Mouse (Mus musculus) embryo, embryonic 9.5 days (tissue): ENCODE data around the gene Aamp.
A peak's percentile ranks its signal among the peaks of the same experiment; 100 is the strongest.
"Not testable (repeated sequence)": the region's sequence is repeated elsewhere in the genome, so short reads cannot be mapped to it uniquely, and the experiment has no call there.

Experiments used
- DNase-seq: peaks from one replicate; pipeline ENCODE4 v3.0.0-alpha.2; 2017; ENCODE audit errors: extremely low spot score

Aamp gene

DNA sequence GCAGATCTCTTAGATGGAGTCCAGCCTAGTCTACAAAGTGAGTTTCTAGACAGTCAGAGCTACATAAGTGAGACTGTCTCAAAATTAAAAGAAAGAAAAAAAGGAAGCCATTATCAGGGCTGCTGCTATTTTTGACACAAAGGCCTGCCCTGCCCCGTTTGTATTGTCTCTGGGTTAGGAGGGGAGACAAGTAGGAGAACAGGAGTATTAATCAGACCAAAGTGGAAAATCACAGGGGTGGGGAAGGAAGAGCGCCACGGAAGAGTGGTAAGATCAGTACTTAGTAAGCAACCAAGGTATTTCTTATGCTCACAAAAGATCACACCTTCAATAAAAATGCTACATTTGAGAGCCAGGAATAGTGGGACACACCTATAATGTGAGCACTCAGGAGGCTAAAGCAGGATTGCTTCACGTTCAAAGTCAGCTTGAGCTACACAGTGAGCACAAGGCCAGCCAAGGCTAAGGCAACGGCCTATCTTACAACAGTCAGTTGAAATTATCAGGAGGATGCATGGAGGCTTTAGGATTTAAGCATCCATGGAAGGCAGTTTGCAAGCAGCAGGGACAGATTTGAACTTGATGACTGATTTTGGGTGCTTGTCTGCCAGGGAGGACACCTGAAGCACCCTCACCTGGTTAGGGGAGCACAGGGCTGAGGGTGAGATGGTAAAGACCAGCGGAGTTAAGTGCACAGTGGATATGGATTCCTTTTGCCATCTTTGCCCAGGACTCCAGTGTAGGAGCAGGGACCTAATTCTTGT lies 16.0 kb upstream of the Aamp start:
- DNase-seq: no peak

DNA sequence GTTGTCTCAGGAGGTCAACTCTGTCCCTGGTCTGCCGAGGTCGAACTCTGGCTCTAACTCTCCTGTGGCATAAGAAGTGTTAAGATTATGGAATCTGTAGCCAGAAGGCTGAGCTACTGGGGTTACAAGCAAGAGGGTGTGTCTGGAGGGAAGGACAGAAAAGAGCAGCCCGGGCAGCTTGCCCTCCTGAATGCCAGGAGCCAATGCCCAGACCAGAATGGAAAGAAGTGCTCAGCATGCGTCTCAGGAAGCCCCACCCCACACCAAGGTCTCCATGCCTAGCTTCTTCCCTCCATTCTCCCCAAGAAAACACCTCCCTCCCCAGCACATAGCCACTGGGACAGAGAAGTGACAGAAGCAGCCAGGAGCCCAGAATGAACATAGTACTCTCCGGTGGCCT lies 14.5 kb upstream of the Aamp start:
- no peak for DNase-seq

DNA sequence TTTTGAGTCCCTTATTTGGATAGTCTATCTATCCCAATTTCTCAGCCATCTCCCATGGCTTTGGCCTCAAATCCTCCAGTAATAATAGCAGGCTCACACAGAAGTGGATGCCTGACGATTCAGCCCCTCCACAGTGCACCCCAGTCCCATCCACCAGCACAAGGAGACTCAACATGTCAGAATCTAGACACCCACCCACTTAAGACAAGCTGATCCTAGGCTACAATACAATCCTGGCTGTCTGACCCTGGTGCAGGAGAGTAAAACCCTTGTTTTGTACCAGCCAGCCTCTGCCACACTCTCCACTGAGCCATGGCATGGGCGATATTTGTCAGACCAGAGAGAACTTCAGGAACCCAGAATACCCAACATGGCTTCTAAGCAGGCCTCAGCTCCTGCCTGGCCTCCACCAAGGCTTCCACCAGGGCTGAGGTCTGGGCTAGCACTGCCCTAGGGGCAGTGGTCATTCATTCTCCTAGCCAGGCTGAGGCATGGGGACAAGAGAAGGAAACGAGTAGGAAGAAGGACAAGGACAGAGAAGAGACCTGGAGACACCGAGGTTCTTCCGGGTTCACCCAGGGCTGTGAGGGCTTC lies 13.7 kb upstream of the Aamp start:
- DNase-seq: no peak

DNA sequence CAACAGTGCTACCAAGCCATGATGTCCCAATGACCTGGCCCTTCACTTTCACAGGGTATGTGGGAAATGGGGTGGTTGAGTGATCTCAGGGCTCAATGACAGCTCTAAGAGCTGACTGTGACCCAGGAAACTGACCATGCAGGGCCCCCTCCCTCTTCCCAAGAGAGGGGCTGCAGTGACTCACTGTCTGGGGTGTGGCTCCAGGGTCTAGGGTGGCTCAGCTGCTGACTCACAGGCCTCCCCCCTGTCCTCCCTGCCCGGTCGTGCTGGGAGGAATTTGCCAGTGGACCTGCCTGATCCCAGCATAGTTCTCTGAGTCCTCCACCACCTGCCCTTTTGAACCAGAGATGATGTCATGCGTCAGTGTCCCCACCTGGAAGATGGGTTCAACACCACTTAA lies 12.7 kb upstream of the Aamp start:
- DNase-seq: no peak

DNA sequence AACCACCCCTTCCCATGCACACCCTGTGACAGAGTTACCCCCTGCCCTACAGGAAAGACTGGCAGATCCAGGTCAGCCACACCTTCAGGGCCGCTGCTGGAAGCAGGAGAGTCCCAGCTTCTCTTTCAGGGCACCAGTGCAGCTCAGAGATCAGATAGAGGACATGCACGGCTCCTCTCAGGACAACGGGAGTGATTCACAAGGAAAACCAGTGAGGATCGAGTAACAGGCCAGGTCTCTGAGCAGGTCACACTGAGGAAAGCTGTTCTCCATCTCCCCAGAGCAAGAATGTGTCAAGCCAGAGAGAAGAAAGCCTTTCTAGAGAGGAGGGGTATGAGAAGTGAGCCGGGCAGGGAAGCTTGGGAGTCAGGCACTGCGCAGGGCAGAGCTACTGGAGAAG lies 11.9 kb upstream of the Aamp start:
- DNase-seq: no peak

DNA sequence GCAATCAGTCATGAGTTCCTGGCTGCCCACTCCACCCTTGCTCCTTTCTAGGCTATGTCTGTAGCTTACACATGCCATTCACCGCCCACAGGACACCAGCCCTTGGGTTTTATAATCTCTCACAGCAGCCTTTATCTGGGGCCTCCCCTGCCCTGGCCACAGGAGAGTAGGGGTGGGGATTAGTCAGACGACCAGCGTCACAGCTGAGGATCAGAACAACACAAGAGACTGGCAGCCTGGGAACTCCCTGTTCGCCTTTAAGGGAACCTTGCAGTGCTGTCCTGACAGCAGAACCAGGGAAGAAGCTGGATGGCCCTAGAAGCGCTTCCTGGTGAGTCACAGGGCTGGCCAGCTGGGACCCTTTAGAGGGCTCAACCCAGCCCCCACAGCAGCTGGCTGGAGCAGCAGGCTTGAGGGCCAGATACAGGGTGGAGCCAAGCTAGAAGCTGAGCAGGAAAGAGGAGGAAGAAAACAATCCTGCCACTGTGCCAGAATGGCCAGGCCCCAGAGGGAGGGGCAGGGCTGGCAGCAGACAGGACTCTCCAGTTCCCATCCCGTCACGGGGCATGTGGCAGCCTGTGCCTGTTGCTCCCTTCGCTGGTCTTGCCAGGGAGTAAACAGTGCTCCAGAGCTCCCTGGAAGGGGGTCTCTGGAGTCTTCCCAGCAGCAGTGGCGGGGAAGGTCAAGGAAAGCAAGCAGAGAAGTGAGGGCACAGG lies 11.1 kb upstream of the Aamp start:
- peak; percentile 58 for DNase-seq

DNA sequence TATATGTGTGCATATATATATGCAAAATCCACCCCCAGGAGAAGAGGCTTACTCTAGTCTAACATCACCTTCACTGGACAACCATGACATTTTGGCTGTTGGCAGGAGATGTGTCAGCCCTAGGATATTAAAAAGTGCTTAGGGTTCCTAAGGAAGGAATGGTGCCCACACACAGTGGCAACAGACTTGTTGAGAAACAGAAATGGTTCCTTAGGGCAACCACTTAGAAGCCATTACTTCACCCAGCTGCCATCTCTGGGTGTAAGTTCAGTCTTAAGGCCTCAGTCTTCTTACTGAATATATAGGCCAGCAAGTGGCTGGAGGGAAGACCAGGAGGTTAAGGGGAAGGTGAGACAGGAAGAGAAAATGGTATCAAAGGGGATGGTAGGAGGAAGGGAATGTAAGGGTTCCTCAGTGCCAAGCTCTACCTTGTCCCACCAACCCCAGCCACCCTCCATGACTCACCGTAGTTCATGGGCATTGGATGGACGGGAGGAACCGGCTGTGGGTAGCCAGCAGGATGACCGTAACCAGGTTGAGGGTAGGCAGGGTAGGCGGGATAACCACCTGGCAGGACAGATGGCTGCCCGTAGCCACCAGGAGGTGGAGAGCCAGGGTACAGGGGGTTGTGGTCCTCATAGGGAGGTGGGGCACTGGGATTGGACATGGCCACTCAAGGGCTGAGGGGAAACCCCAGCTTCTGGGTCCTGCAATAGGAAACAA lies 10.4 kb upstream of the Aamp start:
- DNase-seq: no peak

DNA sequence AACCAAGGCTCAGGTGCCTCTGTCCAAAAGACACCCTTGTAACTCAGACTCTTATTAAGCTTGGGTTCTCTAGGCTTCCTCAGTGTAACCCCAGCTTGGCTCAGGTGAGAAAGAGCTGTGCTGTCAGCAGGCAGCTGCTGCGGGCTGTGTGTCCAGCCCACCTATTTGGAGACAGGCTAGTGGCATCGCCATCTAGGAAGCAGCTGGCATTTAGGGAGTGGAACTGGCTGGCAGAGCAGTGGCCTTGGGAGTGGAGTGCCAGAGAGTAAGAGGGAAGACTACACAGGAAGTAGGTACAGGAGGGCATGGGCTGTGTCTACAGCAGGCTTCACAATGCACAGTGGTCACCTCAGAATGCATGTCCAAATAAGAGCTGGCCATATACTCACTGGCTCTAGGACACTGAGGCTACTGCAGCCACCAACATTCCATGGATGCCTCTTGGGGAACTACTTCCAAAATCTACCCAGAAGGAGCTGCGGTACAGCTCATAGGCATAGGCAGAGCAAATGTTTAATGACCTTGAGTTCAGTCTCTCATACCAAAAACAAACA lies 9.6 kb upstream of the Aamp start:
- no peak for DNase-seq

DNA sequence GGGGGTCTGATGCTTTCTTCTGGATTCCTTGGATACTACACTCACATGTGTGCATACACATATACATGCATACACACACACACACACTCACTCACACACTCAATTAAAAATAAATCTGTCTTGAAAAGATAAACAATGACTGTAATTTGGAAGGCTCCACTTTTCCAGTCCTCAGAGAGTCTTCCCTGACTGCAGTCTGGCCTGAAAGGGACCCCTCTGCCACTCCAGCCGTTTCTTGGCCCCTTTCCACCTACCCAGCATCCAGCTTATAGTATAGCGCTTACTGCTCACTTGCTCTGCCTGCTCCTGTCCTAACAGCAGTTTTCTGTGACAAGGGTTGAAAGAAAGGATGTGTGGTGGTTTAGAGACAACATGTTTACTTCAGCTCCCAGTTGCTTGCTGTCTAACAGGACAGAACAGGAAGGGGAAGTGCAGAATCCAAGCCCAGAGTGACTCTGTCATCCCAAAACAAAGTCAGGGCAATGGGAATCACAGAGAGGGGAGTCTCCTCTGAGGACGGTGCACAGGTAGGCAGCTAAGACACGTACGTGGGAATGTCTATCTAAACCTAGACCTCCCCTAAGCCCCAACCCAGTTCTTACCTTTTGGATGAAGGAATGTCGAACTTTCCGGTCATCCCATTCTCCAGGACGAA lies 8.9 kb upstream of the Aamp start:
- no peak for DNase-seq

DNA sequence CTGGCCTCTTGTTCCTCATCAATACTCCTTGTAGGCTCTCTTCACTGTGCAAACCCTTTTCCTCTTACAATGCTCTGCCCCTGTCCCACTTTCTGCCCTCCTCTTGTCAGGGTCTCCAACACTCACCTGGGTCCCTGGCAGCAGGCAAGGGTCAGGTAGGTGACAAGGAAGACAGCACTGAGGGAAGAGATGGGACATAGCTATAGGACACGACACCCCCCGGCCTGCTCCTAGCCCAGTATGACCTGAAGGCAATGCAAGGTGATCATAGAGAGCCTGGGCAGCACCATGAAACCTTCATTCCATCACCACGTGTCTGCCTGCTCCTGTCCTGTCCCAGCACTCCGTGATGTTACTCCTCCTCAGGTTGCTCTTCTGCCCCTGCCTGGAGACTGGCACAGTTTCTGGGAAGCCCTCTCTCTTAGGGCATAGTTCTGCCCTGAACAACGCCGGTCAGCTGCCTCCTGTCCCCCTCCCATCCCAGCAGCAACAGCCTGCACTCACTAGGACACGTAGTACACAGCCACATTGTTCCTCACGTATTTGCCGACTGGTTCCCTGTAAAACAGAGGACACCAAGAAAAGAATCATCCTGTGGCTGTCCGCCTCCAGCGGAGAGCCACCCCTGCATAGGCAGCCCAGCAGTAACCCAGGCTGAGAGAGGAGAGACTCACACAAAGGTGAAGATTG lies 7.9 kb upstream of the Aamp start:
- no peak for DNase-seq

DNA sequence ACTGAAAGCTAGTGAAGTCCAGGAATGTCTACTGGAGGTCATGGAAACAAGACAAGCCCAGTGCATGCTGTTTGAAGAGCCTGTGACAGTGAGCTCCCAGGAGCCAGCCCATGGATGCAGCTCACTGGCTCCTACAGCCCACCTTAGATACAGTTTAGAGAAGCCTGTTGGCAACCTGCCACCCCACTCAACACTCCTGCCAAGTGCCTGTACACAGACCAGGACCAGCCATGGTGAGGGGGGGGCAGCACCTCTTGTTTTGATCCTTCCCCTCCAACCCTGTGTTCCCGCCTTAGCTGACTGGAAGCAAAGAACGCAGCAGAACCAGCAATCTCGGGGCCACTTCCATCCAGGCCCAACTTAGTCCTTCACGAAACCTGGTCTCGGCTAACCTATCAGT lies 5.6 kb upstream of the Aamp start:
- no peak for DNase-seq

DNA sequence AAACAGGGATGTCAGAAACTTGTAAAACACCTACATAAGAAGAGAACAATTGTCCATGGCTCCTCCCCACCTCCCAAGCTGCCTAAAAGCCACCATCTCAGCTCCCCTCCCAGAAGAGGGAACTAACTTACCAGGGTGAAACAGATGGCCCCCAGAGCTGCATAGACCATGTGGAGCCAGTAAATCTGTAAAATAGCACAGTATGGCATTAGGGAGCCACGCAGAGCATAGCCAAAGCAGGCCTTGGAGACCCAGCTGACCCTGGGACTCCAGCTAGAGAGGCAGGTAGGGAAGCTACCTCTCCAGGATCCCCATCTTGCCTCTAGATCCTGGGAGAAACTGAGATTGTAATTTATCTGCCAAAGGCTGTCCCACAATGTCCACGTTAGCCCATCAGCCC lies 5.2 kb upstream of the Aamp start:
- DNase-seq: no peak

DNA sequence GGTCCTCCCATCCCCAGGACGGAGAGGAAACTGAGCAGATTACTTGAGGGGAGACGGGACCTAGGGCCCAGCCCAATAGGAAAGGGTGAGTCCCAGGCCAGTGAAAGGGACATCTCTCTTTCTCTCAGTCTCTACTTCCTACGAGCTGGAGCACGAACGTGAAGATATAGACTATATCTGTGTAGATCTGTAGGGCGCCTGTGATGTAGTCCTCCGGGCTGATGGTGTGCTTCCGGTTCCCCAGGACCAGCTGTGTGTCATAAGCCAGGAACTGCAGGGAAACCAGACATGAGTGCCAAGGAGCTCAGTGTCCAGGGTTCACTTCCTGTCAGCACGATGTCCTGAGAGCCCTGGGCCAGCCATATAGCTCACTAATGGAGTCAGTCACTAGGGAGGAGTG lies 4.7 kb upstream of the Aamp start:
- no peak for DNase-seq

DNA sequence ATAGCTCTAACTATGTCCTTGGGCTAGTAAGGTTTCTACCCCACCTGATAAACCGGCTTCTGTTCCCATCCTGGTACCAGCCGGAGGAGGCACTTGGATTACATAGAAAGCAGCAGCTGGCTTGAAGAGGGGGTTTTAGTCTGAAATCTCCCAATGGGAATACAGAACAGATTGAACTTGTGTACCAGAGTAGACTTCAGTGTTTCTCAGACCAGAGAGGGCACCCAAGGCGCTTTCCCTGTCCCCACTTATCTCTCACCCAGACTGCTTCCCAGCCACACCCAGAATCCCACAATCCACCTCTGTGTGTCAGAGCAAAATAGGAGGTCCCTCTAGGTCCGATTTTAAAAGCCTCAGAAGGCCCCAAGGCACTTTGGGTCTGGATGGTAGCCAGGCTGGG lies 3.8 kb upstream of the Aamp start:
- no peak for DNase-seq

DNA sequence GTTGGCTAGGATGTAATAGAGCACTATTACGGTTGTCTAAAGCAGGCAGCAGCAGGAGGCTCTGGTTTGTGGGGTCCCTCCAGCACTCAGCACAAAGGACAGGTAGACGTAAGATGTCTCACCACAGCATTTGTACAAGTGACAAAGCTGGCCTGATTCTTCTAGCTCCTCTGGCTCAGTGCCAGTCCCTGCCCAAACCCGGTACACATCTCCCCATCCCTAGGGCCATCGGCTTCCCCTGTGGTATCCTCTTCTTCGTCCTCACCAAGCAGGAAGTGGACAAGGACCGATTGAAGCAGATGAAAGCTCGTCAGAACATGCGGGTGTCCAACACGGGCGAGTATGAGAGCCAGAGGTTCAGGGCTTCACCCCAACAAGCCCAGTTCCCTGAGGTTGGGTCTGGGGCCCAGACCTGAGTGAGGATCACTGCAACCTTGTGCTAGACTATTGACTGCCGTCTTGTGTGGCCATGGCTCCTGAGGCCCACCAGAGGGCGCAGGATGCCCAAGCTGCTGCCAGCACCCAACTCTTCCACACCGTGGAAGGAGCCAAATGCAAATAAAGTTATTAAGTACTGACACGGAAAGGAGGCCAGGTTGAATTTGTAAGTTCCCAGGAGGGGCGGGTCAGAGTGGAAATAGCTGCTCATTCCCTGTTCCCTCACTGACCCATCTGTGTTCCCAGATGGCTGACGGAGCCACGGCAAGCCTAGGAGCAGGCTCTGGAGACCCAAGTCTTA lies 2.5 kb upstream of the Aamp start:
- DNase-seq: not testable (repeated sequence)

DNA sequence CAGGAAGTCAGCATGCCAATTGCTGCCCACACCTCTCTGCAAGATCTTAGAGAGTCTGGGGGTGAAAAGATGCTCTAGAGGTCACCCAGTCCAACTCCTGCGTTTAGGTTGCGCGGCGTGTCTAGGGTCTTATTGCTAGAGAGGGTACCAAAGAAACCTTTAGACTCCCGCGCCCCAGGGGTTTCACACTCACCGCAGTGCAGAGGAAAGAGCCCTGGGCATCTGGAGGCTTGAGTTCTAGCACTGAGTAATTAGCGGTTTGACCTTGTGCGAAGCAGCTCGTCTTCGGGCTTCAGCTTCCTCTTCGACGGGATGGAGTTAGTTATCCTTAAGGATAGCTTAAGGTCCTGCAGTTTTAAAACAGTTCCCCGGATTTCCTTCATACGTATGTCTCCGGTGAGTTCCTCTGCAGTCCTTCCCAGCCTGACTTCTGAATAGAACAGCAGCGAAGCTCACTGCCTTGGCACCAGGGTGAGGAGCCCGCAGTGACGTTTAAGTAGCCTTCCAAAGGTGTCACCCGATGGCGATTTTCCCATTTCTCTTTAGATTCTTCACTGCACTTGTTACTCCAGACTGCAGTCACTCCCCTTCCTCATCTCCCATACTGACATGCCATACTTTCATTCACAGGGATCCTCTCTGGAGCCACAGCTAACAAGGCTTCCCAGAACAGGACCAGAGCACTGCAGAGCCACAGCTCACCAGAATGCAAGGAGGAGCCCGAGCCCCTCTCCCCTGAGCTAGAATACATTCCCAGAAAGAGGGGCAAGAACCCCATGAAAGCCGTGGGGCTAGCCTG lies 873 bp upstream of the Aamp start:
- DNase-seq: no peak

DNA sequence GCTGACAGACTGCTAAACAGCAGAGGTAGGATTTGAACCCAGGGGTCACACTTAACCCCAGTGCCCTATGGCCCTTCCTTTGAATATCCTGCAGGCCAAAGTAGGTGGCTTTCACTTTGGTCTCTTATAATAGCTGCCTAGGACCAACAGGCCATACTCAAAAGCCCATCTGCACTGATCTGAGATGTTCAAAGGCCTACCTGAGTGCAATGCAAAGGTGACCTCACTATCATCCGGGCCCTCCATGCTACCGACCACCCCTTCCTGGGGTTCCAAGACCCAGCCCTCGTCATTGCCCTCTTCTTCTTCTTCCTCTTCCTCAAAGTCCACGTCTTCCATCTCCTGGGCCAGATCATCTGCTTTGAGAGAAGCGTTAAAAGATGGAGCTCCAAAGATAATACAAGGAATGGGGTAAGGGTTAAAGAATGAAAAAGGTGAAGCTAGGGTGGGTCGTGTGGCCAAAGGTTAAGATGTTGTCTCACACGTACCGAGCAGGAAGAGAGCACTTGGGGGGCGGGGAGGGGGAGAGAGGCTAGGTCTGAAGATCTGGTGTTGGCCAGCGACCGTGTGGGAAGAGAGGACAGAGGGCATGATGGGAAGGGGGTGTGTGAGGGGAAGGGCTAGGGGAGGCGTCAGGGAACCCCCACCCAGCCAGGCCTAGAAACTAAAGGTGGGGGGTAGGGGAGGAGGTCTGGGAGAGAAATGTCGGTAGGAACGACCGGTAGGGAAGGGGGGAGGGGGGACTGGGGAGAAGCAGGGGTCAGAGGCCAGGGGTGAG lies 663 bp downstream of the Aamp start:
- peak; percentile 68 for DNase-seq

DNA sequence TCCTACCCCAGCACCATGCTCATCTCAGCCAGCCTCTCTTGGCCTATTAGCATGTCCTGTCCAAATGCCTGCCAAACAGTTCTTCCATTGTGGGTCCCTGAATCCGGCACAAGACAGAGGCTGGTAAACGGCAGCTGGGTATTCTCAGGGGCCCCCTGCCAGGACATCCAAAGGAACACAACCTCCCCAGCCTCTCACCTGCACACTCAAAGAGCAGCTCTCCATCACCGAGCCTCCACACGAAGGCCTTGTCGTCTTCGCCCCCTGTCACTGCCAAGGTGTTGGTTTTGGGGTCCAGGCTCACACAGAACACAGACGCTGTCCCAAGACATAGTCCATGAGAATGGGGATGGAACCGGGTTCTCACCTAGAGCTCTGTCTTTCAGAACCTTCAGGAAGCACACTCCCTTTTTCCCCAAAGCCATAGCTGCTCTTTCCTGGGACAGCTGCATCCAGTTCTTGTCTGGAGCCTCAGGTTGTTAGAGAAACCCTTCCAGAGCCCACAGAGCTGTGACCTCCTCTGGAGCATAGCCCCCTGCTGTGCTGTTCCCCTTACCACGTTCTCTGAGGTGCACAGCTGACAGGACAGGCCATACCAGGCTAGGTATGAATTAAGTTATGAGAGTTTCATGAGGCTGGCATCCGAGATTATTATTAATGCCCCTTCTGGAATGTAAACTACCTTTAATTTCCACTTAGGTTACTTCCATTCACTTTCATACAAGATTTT lies 1.5 kb downstream of the Aamp start:
- no peak for DNase-seq
